Mouse (Mus musculus): ENCODE data around the gene Lmntd1. TPM values are rescaled to one million over a fixed set of nuclear protein-coding genes. Genes with fewer than 3 reads are reported as not detected.

Lmntd1 gene
- polyA plus RNA-seq, 2 experiments: 0.79 to 0.88 TPM

DNA sequence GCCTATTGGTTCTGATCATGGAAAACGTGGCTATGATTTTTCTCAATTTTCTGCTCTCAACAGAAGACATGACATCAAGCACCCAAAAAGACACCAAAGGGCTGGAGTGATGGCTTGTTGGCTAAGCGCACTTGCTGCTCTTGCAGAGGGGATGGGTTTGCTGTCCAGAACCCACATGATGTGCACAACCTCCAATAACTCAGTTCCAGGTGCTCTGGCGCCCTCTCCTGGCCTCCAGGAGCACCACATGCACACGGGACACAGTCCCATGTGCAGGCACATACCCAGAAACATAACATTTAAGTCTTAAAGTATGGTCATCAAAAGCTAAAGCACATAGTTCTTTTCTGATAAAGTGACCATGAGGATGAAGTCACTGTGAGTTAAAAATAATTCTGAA is 193.7 kb downstream of the Lmntd1 start:
- Histone ChIP-seq H3K9ac (ENCODE audit: low read depth, low read length, severe bottlenecking) (no peak overlapping the region), H3K9me3 (ENCODE audit: control insufficient read depth, low read length) (no peaks in the 10 kb centered on the region), H3K36me3 (ENCODE audit: control insufficient read depth, insufficient read depth, low read length) (no peaks in the 10 kb centered on the region), H3K27me3 (ENCODE audit: control insufficient read depth, insufficient read depth, low read length) (no peaks in the 10 kb centered on the region), H3K4me3 (replicated peaks; ENCODE audit: low read length) (no peak overlapping the region), H3K4me2 (replicated peaks; ENCODE audit: low read depth, low read length, severe bottlenecking) (no peak overlapping the region), H3K4me1 (ENCODE audit: control insufficient read depth, insufficient read depth, low read length) (0 out of 2 replicates have a peak, but pooled peaks cover 2% of the 10 kb centered on the region), H3K27ac (replicated peaks; ENCODE audit: low read depth, low read length) (no peak overlapping the region)
- ATAC-seq (ENCODE audit: low FRiP score, low read depth) (no peak), DNase-seq (ENCODE audit: low spot score) (no peak)
- TF ChIP-seq POLR2A (IDR thresholded peaks at IDR 0.05; ENCODE audit: borderline replicate concordance, extremely low read depth, insufficient read depth, insufficient read length): no peak
- 71% methylated on average over 4 of the region's 4 CpGs for WGBS

- no peak for TF ChIP-seq POLR2A (IDR thresholded peaks at IDR 0.05; ENCODE audit: borderline replicate concordance, extremely low read depth, insufficient read depth, insufficient read length)
- Histone ChIP-seq H3K27me3 (ENCODE audit: control insufficient read depth, insufficient read depth, low read length) (no peaks in the 10 kb centered on the region), H3K4me1 (ENCODE audit: control insufficient read depth, insufficient read depth, low read length) (0 out of 2 replicates have a peak, but pooled peaks cover 2% of the 10 kb centered on the region), H3K9me3 (ENCODE audit: control insufficient read depth, low read length) (no peaks in the 10 kb centered on the region), H3K4me2 (replicated peaks; ENCODE audit: low read depth, low read length, severe bottlenecking) (no peak overlapping the region), H3K4me3 (replicated peaks; ENCODE audit: low read length) (no peak overlapping the region), H3K9ac (ENCODE audit: low read depth, low read length, severe bottlenecking) (no peak overlapping the region), H3K36me3 (ENCODE audit: control insufficient read depth, insufficient read depth, low read length) (no peaks in the 10 kb centered on the region), H3K27ac (replicated peaks; ENCODE audit: low read depth, low read length) (no peak overlapping the region)
- no peak for ATAC-seq (ENCODE audit: low FRiP score, low read depth)
- no peak for DNase-seq (ENCODE audit: low spot score)
- 97% methylated on average over 5 of the region's 5 CpGs for WGBS
Measured at GRCm38 (mm10) chr6:145418856-145419255, 195.3 kb downstream of the Lmntd1 start.

- Histone ChIP-seq H3K27me3 (ENCODE audit: control insufficient read depth, insufficient read depth, low read length) (no peaks in the 10 kb centered on the region), H3K4me2 (replicated peaks; ENCODE audit: low read depth, low read length, severe bottlenecking) (no peak overlapping the region), H3K9ac (ENCODE audit: low read depth, low read length, severe bottlenecking) (no peak overlapping the region), H3K27ac (replicated peaks; ENCODE audit: low read depth, low read length) (no peak overlapping the region), H3K36me3 (ENCODE audit: control insufficient read depth, insufficient read depth, low read length) (no peaks in the 10 kb centered on the region), H3K4me3 (replicated peaks; ENCODE audit: low read length) (no peak overlapping the region), H3K9me3 (ENCODE audit: control insufficient read depth, low read length) (no peaks in the 10 kb centered on the region), H3K4me1 (ENCODE audit: control insufficient read depth, insufficient read depth, low read length) (no peaks in the 10 kb centered on the region)
- DNase-seq (ENCODE audit: low spot score) (no peak), ATAC-seq (ENCODE audit: low FRiP score, low read depth) (no peak)
- TF ChIP-seq POLR2A (IDR thresholded peaks at IDR 0.05; ENCODE audit: borderline replicate concordance, extremely low read depth, insufficient read depth, insufficient read length): no peak
- WGBS: 72% methylated on average over 8 of the region's 8 CpGs
Measured at GRCm38 (mm10) chr6:145417720-145418440, 196.2 kb downstream of the Lmntd1 start.

GRCm38 (mm10) chr6:145417014-145417719 is 197.0 kb downstream of the Lmntd1 start:
- no peaks in the 10 kb centered on the region for H3K36me3 ChIP-seq (ENCODE audit: control insufficient read depth, insufficient read depth, low read length)
- WGBS: 70% methylated on average over 16 of the region's 16 CpGs
- ATAC-seq (ENCODE audit: low FRiP score, low read depth): no peak

GRCm38 (mm10) chr6:145404369-145405051 is 209.6 kb downstream of the Lmntd1 start:
- H3K27me3 ChIP-seq (ENCODE audit: control insufficient read depth, insufficient read depth, low read length): no peaks in the 10 kb centered on the region
- no peak for TF ChIP-seq POLR2A (IDR thresholded peaks at IDR 0.05; ENCODE audit: borderline replicate concordance, extremely low read depth, insufficient read depth, insufficient read length)
- DNase-seq (ENCODE audit: low spot score): no peak
- peaks cover 9% of the 10 kb centered on the region for H3K4me1 ChIP-seq (ENCODE audit: control insufficient read depth, insufficient read depth, low read length)
- no peak for ATAC-seq (ENCODE audit: low FRiP score, low read depth)
- H3K27ac ChIP-seq (replicated peaks; ENCODE audit: low read depth, low read length): no peak overlapping the region
- H3K4me3 ChIP-seq (replicated peaks; ENCODE audit: low read length): no peak overlapping the region
- no peaks in the 10 kb centered on the region for H3K36me3 ChIP-seq (ENCODE audit: control insufficient read depth, insufficient read depth, low read length)
- H3K9ac ChIP-seq (ENCODE audit: low read depth, low read length, severe bottlenecking): no peak overlapping the region
- H3K4me2 ChIP-seq (replicated peaks; ENCODE audit: low read depth, low read length, severe bottlenecking): no peak overlapping the region
- no peaks in the 10 kb centered on the region for H3K9me3 ChIP-seq (ENCODE audit: control insufficient read depth, low read length)
- WGBS: 88% methylated on average over 10 of the region's 10 CpGs

More at GRCm38 (mm10) chr6:145417014-145417719, 197.0 kb downstream of the Lmntd1 start:
- peak; percentile 39 for DNase-seq (ENCODE audit: low spot score)
- Histone ChIP-seq H3K9ac (ENCODE audit: low read depth, low read length, severe bottlenecking) (no peak overlapping the region), H3K4me2 (replicated peaks; ENCODE audit: low read depth, low read length, severe bottlenecking) (no peak overlapping the region), H3K27me3 (ENCODE audit: control insufficient read depth, insufficient read depth, low read length) (no peaks in the 10 kb centered on the region), H3K4me3 (replicated peaks; ENCODE audit: low read length) (no peak overlapping the region), H3K27ac (replicated peaks; ENCODE audit: low read depth, low read length) (no peak overlapping the region), H3K9me3 (ENCODE audit: control insufficient read depth, low read length) (no peaks in the 10 kb centered on the region), H3K4me1 (ENCODE audit: control insufficient read depth, insufficient read depth, low read length) (no peaks in the 10 kb centered on the region)
- TF ChIP-seq POLR2A (IDR thresholded peaks at IDR 0.05; ENCODE audit: borderline replicate concordance, extremely low read depth, insufficient read depth, insufficient read length): no peak
